Mouse (Mus musculus): ENCODE measurements around the gene Adar. TPM values are rescaled to one million over a fixed set of nuclear protein-coding genes. Genes with fewer than 3 reads are reported as not detected.

The Adar gene
- polyA plus RNA-seq, 1 experiment: 12.5 TPM

DNA sequence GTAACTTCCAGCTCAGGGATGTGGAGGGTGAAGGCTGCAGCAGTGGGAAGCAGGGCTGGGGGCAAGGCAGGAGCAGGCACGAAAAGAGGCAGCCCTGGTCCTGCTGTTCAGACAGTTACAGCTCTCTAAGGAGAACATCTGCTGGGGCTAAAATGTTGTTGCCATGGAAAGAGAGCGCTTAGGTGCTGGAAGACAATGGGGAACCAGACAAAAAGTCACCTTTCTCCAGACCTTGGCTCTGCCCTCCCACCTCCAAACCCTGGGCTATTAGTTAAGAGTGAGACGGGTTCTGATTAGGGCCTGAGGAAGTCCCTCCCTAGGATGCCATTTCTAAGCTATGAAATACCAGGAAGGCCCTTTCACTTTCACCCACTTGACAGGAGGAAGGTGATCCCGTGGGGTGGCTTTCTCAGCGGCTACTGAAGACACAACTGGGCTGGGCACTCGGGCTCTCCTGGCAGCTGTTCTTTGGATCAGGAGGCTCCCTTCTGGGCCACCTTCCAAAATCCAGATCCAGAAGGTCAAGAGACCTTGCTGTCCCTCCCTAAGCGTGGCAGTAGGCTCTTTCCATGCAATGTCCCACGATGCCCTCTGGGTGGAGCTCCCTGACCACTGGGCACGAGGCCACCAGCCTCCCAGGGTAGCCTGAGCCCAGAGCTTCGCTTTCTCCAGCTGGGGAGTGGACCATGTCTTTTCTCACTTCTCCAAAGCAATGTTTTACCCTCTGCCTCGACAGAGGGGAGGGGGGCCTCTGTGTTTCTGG, 70.3 kb downstream of the Adar start:
- H3K27me3 ChIP-seq (ENCODE audit: control insufficient read depth, insufficient read depth, insufficient read length): peaks cover 7% of the 10 kb centered on the region
- TF ChIP-seq MYOD1 (IDR thresholded peaks at IDR 0.05; ENCODE audit: control insufficient read depth in 1 of 3, insufficient read length in 2 of 3, low read depth in 2 of 3) (peak in 1 of 3 experiments; percentile 1), SRF (IDR thresholded peaks at IDR 0.05; ENCODE audit: control insufficient read depth, insufficient read length, low read depth) (no peak), MYOG (IDR thresholded peaks at IDR 0.05; ENCODE audit: control insufficient read depth in 1 of 3, insufficient read depth in 1 of 3, insufficient read length in 2 of 3, low read depth in 2 of 3) (peak in 2 of 3 experiments; percentile 32 to 56)
- H3K4me2 ChIP-seq (ENCODE audit: low read depth): peak overlapping the region; percentile 74
- peaks cover 24% of the 10 kb centered on the region for H3K36me3 ChIP-seq (ENCODE audit: control insufficient read depth, insufficient read depth)
- H3K4me3 ChIP-seq: no peak overlapping the region
- no peak overlapping the region for H3ac ChIP-seq (ENCODE audit: control insufficient read depth, insufficient read length)
- H3K79me2 ChIP-seq (ENCODE audit: control insufficient read depth, insufficient read depth): no peaks in the 10 kb centered on the region

- Histone ChIP-seq H3K79me2 (ENCODE audit: control insufficient read depth, insufficient read depth) (no peaks in the 10 kb centered on the region), H3ac (ENCODE audit: control insufficient read depth, insufficient read length) (no peak overlapping the region), H3K4me3 (no peak overlapping the region), H3K4me2 (ENCODE audit: low read depth) (no peak overlapping the region), H3K36me3 (ENCODE audit: control insufficient read depth, insufficient read depth) (peaks cover 15% of the 10 kb centered on the region), H3K27me3 (ENCODE audit: control insufficient read depth, insufficient read depth, insufficient read length) (peaks cover 7% of the 10 kb centered on the region)
- no peak for TF ChIP-seq CEBPB (IDR thresholded peaks at IDR 0.05; ENCODE audit: insufficient read depth, poor library complexity, severe bottlenecking)
- TF ChIP-seq MYOD1 (IDR thresholded peaks at IDR 0.05; ENCODE audit: control insufficient read depth in 1 of 3, insufficient read length in 2 of 3, low read depth in 2 of 3): no peak
- no peak for TF ChIP-seq POLR2A (IDR thresholded peaks at IDR 0.05; ENCODE audit: insufficient read length, low read depth)
Observed at GRCm38 (mm10) chr3:89786275-89786674, 71.5 kb downstream of the Adar start.

DNA sequence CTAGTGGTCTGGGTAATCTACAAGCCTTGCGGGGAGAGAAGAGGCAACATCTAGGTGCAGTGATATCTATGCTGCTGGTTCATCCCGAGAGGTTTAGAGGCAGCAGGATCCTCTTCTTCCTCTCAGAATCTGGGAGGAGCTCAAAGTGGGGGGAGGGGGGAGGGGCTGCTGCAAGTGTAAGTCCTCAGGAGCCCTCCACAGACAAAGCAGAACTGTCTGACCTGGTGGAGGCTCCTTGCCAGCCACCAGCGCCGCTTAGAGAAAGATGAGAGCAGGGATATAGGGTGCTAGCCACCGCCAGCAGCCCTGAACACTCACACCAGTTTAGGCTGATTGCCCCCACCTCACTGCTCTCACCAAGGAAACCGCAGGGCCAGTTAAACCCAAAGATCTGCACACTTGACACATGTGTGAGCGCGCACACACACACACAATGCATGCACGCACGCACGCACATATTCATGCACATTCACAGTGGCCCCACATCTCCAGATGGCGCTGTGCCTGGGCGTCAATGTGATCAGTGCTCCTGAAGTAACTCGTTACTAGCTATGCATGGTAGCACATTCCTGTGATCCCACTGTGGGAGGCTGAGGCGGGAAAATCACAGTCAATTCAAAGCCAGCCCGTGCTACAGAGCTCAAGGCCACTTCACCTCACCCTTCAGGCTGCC, 74.0 kb downstream of the Adar start:
- Histone ChIP-seq H3K79me2 (ENCODE audit: control insufficient read depth, insufficient read depth) (no peaks in the 10 kb centered on the region), H3ac (ENCODE audit: control insufficient read depth, insufficient read length) (no peak overlapping the region), H3K4me2 (ENCODE audit: low read depth) (no peak overlapping the region), H3K4me3 (no peak overlapping the region), H3K27me3 (ENCODE audit: control insufficient read depth, insufficient read depth, insufficient read length) (peaks cover 7% of the 10 kb centered on the region), H3K36me3 (ENCODE audit: control insufficient read depth, insufficient read depth) (no peaks in the 10 kb centered on the region)
- no peak for TF ChIP-seq USF1 (IDR thresholded peaks at IDR 0.05; ENCODE audit: low read depth)
- no peak for TF ChIP-seq REST (IDR thresholded peaks at IDR 0.05; ENCODE audit: insufficient read depth, insufficient read length)
- no peak for TF ChIP-seq MAX (IDR thresholded peaks at IDR 0.05; ENCODE audit: low read depth)
- no peak for TF ChIP-seq TCF12 (IDR thresholded peaks at IDR 0.05; ENCODE audit: insufficient read depth, poor library complexity, severe bottlenecking)

GRCm38 (mm10) chr3:89794616-89795015, 79.8 kb downstream of the Adar start:
- no peak overlapping the region for H3ac ChIP-seq (ENCODE audit: control insufficient read depth, insufficient read length)
- no peak overlapping the region for H3K4me2 ChIP-seq (ENCODE audit: low read depth)
- no peak overlapping the region for H3K4me3 ChIP-seq
- no peaks in the 10 kb centered on the region for H3K27me3 ChIP-seq (ENCODE audit: control insufficient read depth, insufficient read depth, insufficient read length)
- TF ChIP-seq CEBPB (IDR thresholded peaks at IDR 0.05; ENCODE audit: insufficient read depth, poor library complexity, severe bottlenecking) (no peak), POLR2A (IDR thresholded peaks at IDR 0.05; ENCODE audit: insufficient read length, low read depth) (no peak), USF1 (IDR thresholded peaks at IDR 0.05; ENCODE audit: low read depth) (no peak), MYOG (IDR thresholded peaks at IDR 0.05; ENCODE audit: control insufficient read depth in 1 of 3, insufficient read depth in 1 of 3, insufficient read length in 2 of 3, low read depth in 2 of 3) (no peak), MAX (IDR thresholded peaks at IDR 0.05; ENCODE audit: low read depth) (no peak), SRF (IDR thresholded peaks at IDR 0.05; ENCODE audit: control insufficient read depth, insufficient read length, low read depth) (no peak), TCF12 (IDR thresholded peaks at IDR 0.05; ENCODE audit: insufficient read depth, poor library complexity, severe bottlenecking) (no peak)
- no peaks in the 10 kb centered on the region for H3K79me2 ChIP-seq (ENCODE audit: control insufficient read depth, insufficient read depth)
- no peaks in the 10 kb centered on the region for H3K36me3 ChIP-seq (ENCODE audit: control insufficient read depth, insufficient read depth)

DNA sequence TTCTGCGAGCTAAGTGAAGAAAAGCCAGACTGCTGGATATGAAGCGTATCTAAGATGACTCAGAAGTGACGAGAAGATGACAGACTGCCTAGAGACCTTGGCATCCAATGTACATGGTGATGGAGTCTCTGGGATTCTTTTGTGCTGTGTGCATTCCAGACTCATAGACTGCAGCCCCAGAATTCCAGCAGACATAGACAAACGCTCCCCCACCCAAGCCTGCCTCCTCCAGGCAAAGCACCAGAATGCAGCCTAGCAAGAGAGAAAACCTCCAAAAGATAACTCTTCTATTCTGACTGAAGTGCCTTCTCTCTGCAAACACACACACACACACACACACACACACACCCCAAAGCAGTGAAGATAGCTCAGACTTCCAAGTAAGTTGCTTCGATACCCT, 80.9 kb downstream of the Adar start:
- TF ChIP-seq MYOD1 (IDR thresholded peaks at IDR 0.05; ENCODE audit: control insufficient read depth in 1 of 3, insufficient read length in 2 of 3, low read depth in 2 of 3) (no peak), MYOG (IDR thresholded peaks at IDR 0.05; ENCODE audit: control insufficient read depth in 1 of 3, insufficient read depth in 1 of 3, insufficient read length in 2 of 3, low read depth in 2 of 3) (no peak), E2F4 (IDR thresholded peaks at IDR 0.05; ENCODE audit: insufficient read depth) (no peak), REST (IDR thresholded peaks at IDR 0.05; ENCODE audit: insufficient read depth, insufficient read length) (no peak), POLR2A (IDR thresholded peaks at IDR 0.05; ENCODE audit: insufficient read length, low read depth) (no peak), CEBPB (IDR thresholded peaks at IDR 0.05; ENCODE audit: insufficient read depth, poor library complexity, severe bottlenecking) (no peak), MAX (IDR thresholded peaks at IDR 0.05; ENCODE audit: low read depth) (no peak), SRF (IDR thresholded peaks at IDR 0.05; ENCODE audit: control insufficient read depth, insufficient read length, low read depth) (no peak), POLR2AphosphoS2 (IDR thresholded peaks at IDR 0.05; ENCODE audit: insufficient read length, low read depth) (no peak), TCF3 (IDR thresholded peaks at IDR 0.05; ENCODE audit: insufficient read length, low read depth) (no peak), USF1 (IDR thresholded peaks at IDR 0.05; ENCODE audit: low read depth) (no peak), TCF12 (IDR thresholded peaks at IDR 0.05; ENCODE audit: insufficient read depth, poor library complexity, severe bottlenecking) (no peak)
- Histone ChIP-seq H3K4me2 (ENCODE audit: low read depth) (peak overlapping the region; percentile 41), H3K27me3 (ENCODE audit: control insufficient read depth, insufficient read depth, insufficient read length) (no peaks in the 10 kb centered on the region), H3K4me3 (no peak overlapping the region), H3K36me3 (ENCODE audit: control insufficient read depth, insufficient read depth) (no peaks in the 10 kb centered on the region), H3ac (ENCODE audit: control insufficient read depth, insufficient read length) (no peak overlapping the region), H3K79me2 (ENCODE audit: control insufficient read depth, insufficient read depth) (no peaks in the 10 kb centered on the region)

Measured in myocyte (in vitro differentiated cells).